ENCODE assay signal across 19 mouse cellular contexts in the genomic region with DNA sequence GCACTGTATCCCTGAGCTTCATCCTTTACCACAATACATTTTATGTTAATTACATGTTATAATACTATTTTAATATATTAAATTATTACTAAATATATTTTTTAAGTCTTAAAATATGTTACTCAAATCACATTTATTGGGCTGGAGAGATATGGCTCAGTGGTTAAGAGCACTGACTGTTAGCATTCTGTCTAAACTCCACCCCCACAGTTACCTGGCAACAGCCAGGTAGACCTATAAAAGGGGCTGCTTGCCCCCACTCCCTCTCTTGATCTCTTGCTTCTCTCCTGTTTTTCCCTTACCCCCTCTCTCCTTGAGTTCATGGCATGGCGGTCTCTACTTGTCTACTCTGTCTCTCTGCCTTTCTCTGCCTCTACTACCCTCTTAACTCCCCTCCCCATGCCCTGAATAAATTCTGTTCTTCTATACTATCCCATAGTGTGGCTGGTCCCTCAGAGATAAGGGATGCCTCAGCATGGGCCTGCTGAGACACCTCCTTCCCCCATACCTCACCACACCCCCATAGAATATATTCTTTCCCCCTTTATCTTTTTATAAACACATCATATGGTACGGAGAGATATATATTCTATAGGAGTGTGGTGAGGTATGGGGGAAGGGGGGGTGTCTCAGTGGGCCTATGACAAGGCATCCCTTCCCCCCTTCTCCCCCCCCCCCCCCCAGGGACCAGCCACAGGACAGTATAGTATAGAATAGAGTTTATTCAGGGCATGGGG. TPM values are rescaled to one million over a fixed set of nuclear protein-coding genes. Genes with fewer than 3 reads are reported as not detected.
DNase-seq lines count a peak whose midpoint lies in the region; ATAC-seq lines count a peak whose summit lies in the region.
"Had no signal": no experiment of that assay in that cellular context is flagged by ENCODE, and none has a peak within 500 bp of the region (broad histone marks: within the 10 kb centered on the region; RNA-seq: fewer than 3 reads in every experiment).

No protein-coding gene starts in this region.

- peak; percentile 84 for ATAC-seq in erythroblast, adult 5-6 weeks (replicated peaks; ENCODE audit: low FRiP score, poor library complexity, severe bottlenecking)
- peak; percentile 99 for ATAC-seq in liver, embryonic 13.5 days (ENCODE audit: low read depth)
- ATAC-seq: hindbrain, embryonic 16.5 days; midbrain, embryonic 13.5 days had no signal

- 37% methylated on average over 2 of the region's 2 CpGs for WGBS in liver, embryonic 13.5 days (ENCODE audit: insufficient replicate concordance)

- DNase-seq in spleen, adult 12 weeks (ENCODE audit: low spot score) = peak; percentile 4
- DNase-seq in spleen, adult 18-20 months = no peak
- DNase-seq in liver, embryonic 13.5 days = peak; percentile 63
- no peak for DNase-seq in gastrocnemius, adult 8-10 months (ENCODE audit: low spot score in 2 of 2)
- DNase-seq in lung, postnatal 25 days (ENCODE audit: low spot score) = no peak
- DNase-seq in cerebellum, adult 11-12 months = no peak
- DNase-seq: adrenal gland, adult 2 months; cerebellum, adult 2 months; gastrocnemius, postnatal 36 days; left cerebral cortex, postnatal 4 days; lung, embryonic 14.5 days; thymus, adult 18-20 months had no signal

- H3K27me3 ChIP-seq in liver, embryonic 13.5 days = no peaks in the 10 kb centered on the region
- H3K27me3 ChIP-seq: embryonic facial prominence, embryonic 13.5 days; kidney, embryonic 15.5 days; midbrain, embryonic 13.5 days had no signal

- peaks cover 42% of the 10 kb centered on the region for H3K4me1 ChIP-seq in liver, embryonic 13.5 days (replicated peaks)
- H3K4me1 ChIP-seq: embryonic facial prominence, embryonic 13.5 days; kidney, embryonic 15.5 days; midbrain, embryonic 13.5 days had no signal

- H3K9ac ChIP-seq in liver, embryonic 13.5 days = peak overlapping the region; percentile 43; the same call in 1 of the 2 replicates
- H3K9ac ChIP-seq: embryonic facial prominence, embryonic 13.5 days; kidney, embryonic 15.5 days; lung, embryonic 14.5 days; midbrain, embryonic 13.5 days had no signal

- H3K9me3 ChIP-seq in liver, embryonic 13.5 days (replicated peaks) = no peaks in the 10 kb centered on the region
- H3K9me3 ChIP-seq: embryonic facial prominence, embryonic 13.5 days; kidney, embryonic 15.5 days; midbrain, embryonic 13.5 days had no signal

- H3K36me3 ChIP-seq in liver, embryonic 13.5 days = peaks cover 56% of the 10 kb centered on the region

- peak overlapping the region; percentile 56 for H3K4me2 ChIP-seq in liver, embryonic 13.5 days
- H3K4me2 ChIP-seq: embryonic facial prominence, embryonic 13.5 days; heart, embryonic 11.5 days; kidney, embryonic 15.5 days; lung, embryonic 14.5 days; midbrain, embryonic 13.5 days had no signal

- H3K4me3 ChIP-seq in liver, embryonic 13.5 days (replicated peaks) = no peak overlapping the region
- H3K4me3 ChIP-seq: embryonic facial prominence, embryonic 13.5 days; kidney, embryonic 15.5 days; midbrain, embryonic 13.5 days had no signal

- H3K27ac ChIP-seq in liver, embryonic 13.5 days = peak overlapping the region; percentile 77
- H3K27ac ChIP-seq: embryonic facial prominence, embryonic 13.5 days; kidney, embryonic 15.5 days; macrophage; midbrain, embryonic 13.5 days had no signal

RNA-seq across cellular contexts. Expression of a gene that starts 45.6 kb away (rescaled TPM):
- 1.0 and 1.3 TPM in 2 replicates for total RNA-seq in erythroblast, adult 5-6 weeks (2015; ENCODE audit: low replicate concordance)
- total RNA-seq in erythroblast, adult 5-6 weeks (2017; ENCODE audit: low replicate concordance) = 3.4 and 3.9 TPM in 2 replicates
- 5.4 and 6.6 TPM in 2 replicates for polyA plus RNA-seq in liver, embryonic 13.5 days (2015; fragmentation: Nextera tagmentation; extraction: Ambion mirVana)
- 1 to 10 TPM; 1.7 to 4.0 (median 2.6) TPM for total RNA-seq in gastrocnemius, adult 8-10 months (2022)

RNA-seq across cellular contexts. Expression of a gene that starts 57.4 kb away (rescaled TPM):
- 5.6 and 9.0 TPM in 2 replicates for total RNA-seq in erythroblast, adult 5-6 weeks (2015; ENCODE audit: low replicate concordance)
- 4.7 and 5.4 TPM in 2 replicates for total RNA-seq in erythroblast, adult 5-6 weeks (2017; ENCODE audit: low replicate concordance)
- 2.4 and 4.4 TPM in 2 replicates for polyA plus RNA-seq in liver, embryonic 13.5 days (2015; fragmentation: Nextera tagmentation; extraction: Ambion mirVana)
- 1 to 10 TPM in 3 of 4 experiments, under 1 TPM in 1; 0.59 to 2.7 (median 1.4) TPM for total RNA-seq in gastrocnemius, adult 8-10 months (2022)

Comparison
In these comparisons a context has a peak if more than half of its experiments do, and no peak if none do; other contexts are left out.
1. DNase-seq: peak in spleen, adult 12 weeks (single experiment) and liver, embryonic 13.5 days (single experiment); none in spleen, adult 18-20 months (0 of 2), gastrocnemius, adult 8-10 months (0 of 2), lung, postnatal 25 days (single experiment) and cerebellum, adult 11-12 months (single experiment).